Mouse (Mus musculus) limb, embryonic 14.5 days (tissue): ENCODE measurements around the gene Dmac1. TPM values are rescaled to one million over a fixed set of nuclear protein-coding genes. Genes with fewer than 3 reads are reported as not detected.

ENCODE experiments used
- ATAC-seq: fragments of 200-750 bp; cut with Nextera tagmentation; 2 replicates; pipeline ENCODE4 v1.8.0; 2017; ENCODE audit warnings: low read depth, moderate number of reproducible peaks, moderate TSS enrichment; ENCODE audit not compliant: low FRiP score
- DNase-seq: peaks from one replicate; pipeline ENCODE4 v3.0.0-alpha.2; 2015; ENCODE audit warnings: low spot score
- H3K27ac ChIP-seq: fragments of 300-500 bp; sonication (generic); replicated peaks from 2 replicates; pipeline ENCODE4 v1.5.1; 2014; ENCODE audit warnings: low read depth, mild to moderate bottlenecking, low read length, moderate library complexity, mixed read lengths
- H3K27me3 ChIP-seq: fragments of 300-500 bp; sonication (generic); 2 replicates; pipeline ENCODE4 v1.6.1; 2014; ENCODE audit warnings: low read length, mixed read lengths; ENCODE audit not compliant: control insufficient read depth, insufficient read depth
- H3K36me3 ChIP-seq: fragments of 300-500 bp; sonication (generic); 2 replicates; pipeline ENCODE4 v1.6.1; 2014; ENCODE audit warnings: mild to moderate bottlenecking, low read length, moderate library complexity, mixed read lengths; ENCODE audit not compliant: control insufficient read depth, insufficient read depth
- H3K4me1 ChIP-seq: fragments of 300-500 bp; sonication (generic); 2 replicates; pipeline ENCODE4 v1.6.1; 2014; ENCODE audit warnings: antibody characterized with exemption, low read length, mixed read lengths; ENCODE audit not compliant: control insufficient read depth, insufficient read depth
- H3K4me2 ChIP-seq: fragments of 300-500 bp; sonication (generic); replicated peaks from 2 replicates; pipeline ENCODE4 v1.6.1; 2014; ENCODE audit warnings: low read depth, mild to moderate bottlenecking, low read length, moderate library complexity; ENCODE audit not compliant: severe bottlenecking
- H3K4me3 ChIP-seq: fragments of 300-500 bp; sonication (generic); replicated peaks from 2 replicates; pipeline ENCODE4 v1.5.1; 2014; ENCODE audit warnings: low read length
- H3K9ac ChIP-seq: fragments of 300-500 bp; sonication (generic); 2 replicates; pipeline ENCODE4 v1.6.1; 2014; ENCODE audit warnings: mild to moderate bottlenecking, low read depth, low read length, moderate library complexity; ENCODE audit not compliant: severe bottlenecking
- H3K9me3 ChIP-seq: fragments of 300-500 bp; sonication (generic); 2 replicates; pipeline ENCODE4 v1.6.1; 2016; ENCODE audit warnings: low read length; ENCODE audit not compliant: control insufficient read depth
- POLR2A ChIP-seq: fragments of 200-500 bp; IDR thresholded peaks from 2 replicates; pipeline ENCODE4 v1.8.0; 2012; ENCODE audit warnings: inconsistent platforms, mild to moderate bottlenecking, moderate library complexity, borderline replicate concordance; ENCODE audit not compliant: insufficient read depth, insufficient read length; ENCODE audit errors: extremely low read depth
- WGBS: fragments of 180-500 bp; shearing (Covaris S2); extraction: QIAGEN DNeasy Blood & Tissue Kit; methylation state at CpG from one replicate; pipeline ENCODE4 v1.1.7; 2014; 5-methylcytosine and 5-hydroxymethylcytosine counted together
- polyA plus RNA-seq, 2 experiments: library from polyadenylated mRNA; depleted of rRNA in 1 of 2; stranded (reverse) in 1 of 2; unstranded in 1 of 2; fragments of >200 nt; fragmentation: Nextera tagmentation in 1 of 2; extraction: Ambion mirVana in 1 of 2; gene quantifications; 2 replicates each; pipeline versions ENCODE4 v1.2.1 to v1.2.3; 2012 to 2014

The Dmac1 gene
- polyA plus RNA-seq (2012; rRNA removed) (92.3 and 112 TPM in 2 replicates), polyA plus RNA-seq (2014; fragmentation: Nextera tagmentation; extraction: Ambion mirVana) (129 and 130 TPM in 2 replicates)

- H3K27me3 ChIP-seq: no peaks in the 10 kb centered on the region
- H3K4me3 ChIP-seq: peak within 1 kb of the TSS; percentile 73
- H3K9me3 ChIP-seq: no peaks in the 10 kb centered on the region
- peak; percentile 94 for DNase-seq
- H3K4me1 ChIP-seq: 0 out of 2 replicates have a peak, but pooled peaks cover 2% of the 10 kb centered on the region
- ATAC-seq: peak; percentile 93
- 0 out of 2 replicates have a peak, but pooled peaks have one; percentile 35 for TF ChIP-seq POLR2A
- peak within 1 kb of the TSS; percentile 87 for H3K9ac ChIP-seq
- 17% methylated on average over 23 of the region's 23 CpGs for WGBS
- H3K4me2 ChIP-seq: peak within 1 kb of the TSS; percentile 62
- H3K36me3 ChIP-seq: no peaks in the 10 kb centered on the region; the same call in 1 of the 2 replicates
- H3K27ac ChIP-seq: no peak within 1 kb of the TSS; the same call in 1 of the 2 replicates
Measured at GRCm38 (mm10) chr4:75278197-75279175, at the start of gene Dmac1. Dmac1 (minus strand) TSS chr4:75278305.

DNA sequence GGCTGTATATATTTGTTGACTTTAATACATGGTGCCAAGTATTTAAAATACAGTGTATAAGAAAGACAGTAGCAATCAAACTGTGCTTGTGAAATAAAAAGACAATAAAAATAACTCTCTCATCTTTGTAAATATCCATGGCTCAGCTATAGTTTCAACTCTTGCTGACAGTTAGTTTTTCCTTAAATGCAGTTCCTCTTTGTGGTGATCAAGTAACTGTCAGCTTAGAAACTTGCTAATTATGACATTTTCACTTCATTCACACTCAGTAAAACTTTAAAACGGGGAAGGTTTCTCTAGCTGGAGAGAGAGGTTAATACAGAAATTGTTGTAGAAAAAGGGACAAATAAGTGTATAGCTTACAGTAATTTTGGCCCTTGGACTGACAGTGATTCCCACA lies 37.3 kb upstream of the Dmac1 start:
- Histone ChIP-seq H3K27me3 (no peaks in the 10 kb centered on the region), H3K4me1 (no peaks in the 10 kb centered on the region), H3K4me2 (no peak overlapping the region), H3K9me3 (no peaks in the 10 kb centered on the region), H3K9ac (no peak overlapping the region), H3K36me3 (no peaks in the 10 kb centered on the region), H3K4me3 (no peak overlapping the region), H3K27ac (no peak overlapping the region)
- no peak for DNase-seq
- ATAC-seq: no peak
- TF ChIP-seq POLR2A: no peak
- WGBS: 64% methylated on average over 1 of the region's 1 CpGs

- Histone ChIP-seq H3K4me2 (no peak overlapping the region), H3K9me3 (no peaks in the 10 kb centered on the region), H3K4me3 (no peak overlapping the region), H3K9ac (no peak overlapping the region), H3K27me3 (no peaks in the 10 kb centered on the region), H3K4me1 (no peaks in the 10 kb centered on the region), H3K27ac (no peak overlapping the region), H3K36me3 (no peaks in the 10 kb centered on the region)
- no peak for TF ChIP-seq POLR2A
- ATAC-seq (no peak), DNase-seq (no peak)
- WGBS: 69% methylated on average over 1 of the region's 1 CpGs
Measured at GRCm38 (mm10) chr4:75315007-75315406, 36.9 kb upstream of the Dmac1 start.

DNA sequence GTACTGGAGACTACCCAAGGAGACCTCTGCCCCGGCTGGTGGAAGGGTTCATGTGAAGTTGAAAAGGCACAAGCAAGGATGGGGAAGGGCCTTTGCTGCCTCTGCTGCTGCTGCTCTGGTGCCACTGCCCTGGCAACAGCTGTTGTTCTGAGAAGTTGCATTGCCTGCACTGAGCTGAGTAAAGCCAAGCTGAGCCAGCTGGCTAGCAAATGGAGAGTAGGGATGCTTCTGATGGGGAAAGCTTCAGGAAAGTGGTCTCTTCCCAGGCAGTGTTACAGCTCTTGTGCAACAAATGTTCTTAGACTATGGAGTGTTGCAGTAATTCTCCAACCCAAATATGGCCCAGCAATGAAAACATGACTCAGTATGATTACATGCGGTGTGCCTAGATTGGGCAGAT lies 33.8 kb upstream of the Dmac1 start:
- Histone ChIP-seq H3K9me3 (no peaks in the 10 kb centered on the region), H3K27me3 (no peaks in the 10 kb centered on the region), H3K27ac (no peak overlapping the region), H3K9ac (no peak overlapping the region), H3K4me1 (no peaks in the 10 kb centered on the region), H3K4me3 (no peak overlapping the region), H3K36me3 (no peaks in the 10 kb centered on the region), H3K4me2 (no peak overlapping the region)
- no peak for ATAC-seq
- DNase-seq: no peak
- no peak for TF ChIP-seq POLR2A
- 84% methylated on average over 2 of the region's 2 CpGs for WGBS

DNA sequence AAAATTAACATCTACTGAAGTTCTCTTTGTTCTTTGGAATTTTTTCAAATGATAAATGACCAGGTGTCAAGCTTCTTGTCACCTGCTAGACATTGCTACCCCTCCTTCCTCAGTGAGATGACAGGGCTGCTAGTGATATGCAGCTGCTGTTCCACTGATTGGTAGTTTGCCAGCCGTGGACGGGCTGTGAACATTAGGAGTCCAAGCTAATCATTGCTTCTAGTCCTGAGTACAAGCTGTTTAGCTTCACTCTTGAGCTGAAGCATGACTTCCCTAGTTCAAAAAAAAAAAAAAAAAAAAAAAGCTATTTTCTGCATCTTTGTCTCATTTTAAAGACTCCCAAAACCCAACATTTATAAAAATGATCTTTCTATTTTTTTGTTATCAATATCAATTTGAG lies 33.2 kb upstream of the Dmac1 start:
- WGBS: 85% methylated on average over 2 of the region's 2 CpGs
- H3K36me3 ChIP-seq: no peaks in the 10 kb centered on the region
- no peak overlapping the region for H3K9ac ChIP-seq
- no peak overlapping the region for H3K4me3 ChIP-seq
- ATAC-seq: no peak
- DNase-seq: no peak
- H3K27ac ChIP-seq: no peak overlapping the region
- no peaks in the 10 kb centered on the region for H3K4me1 ChIP-seq
- TF ChIP-seq POLR2A: no peak
- no peaks in the 10 kb centered on the region for H3K9me3 ChIP-seq
- no peaks in the 10 kb centered on the region for H3K27me3 ChIP-seq
- no peak overlapping the region for H3K4me2 ChIP-seq
